Mouse (Mus musculus): ENCODE measurements around the gene Gm7247. TPM values are rescaled to one million over a fixed set of nuclear protein-coding genes. Genes with fewer than 3 reads are reported as not detected.
"Not testable (repeated sequence)": the region's sequence is repeated elsewhere in the genome, so short reads cannot be mapped to it uniquely, and the experiment has no call there.

Gene Gm7247
- polyA plus RNA-seq, 1 experiment from 2014 or later: not detected

GRCm38 (mm10) chr14:51497958-51498357 lies 136.4 kb downstream of the Gm7247 start:
- no peaks in the 10 kb centered on the region for H3K27me3 ChIP-seq

DNA sequence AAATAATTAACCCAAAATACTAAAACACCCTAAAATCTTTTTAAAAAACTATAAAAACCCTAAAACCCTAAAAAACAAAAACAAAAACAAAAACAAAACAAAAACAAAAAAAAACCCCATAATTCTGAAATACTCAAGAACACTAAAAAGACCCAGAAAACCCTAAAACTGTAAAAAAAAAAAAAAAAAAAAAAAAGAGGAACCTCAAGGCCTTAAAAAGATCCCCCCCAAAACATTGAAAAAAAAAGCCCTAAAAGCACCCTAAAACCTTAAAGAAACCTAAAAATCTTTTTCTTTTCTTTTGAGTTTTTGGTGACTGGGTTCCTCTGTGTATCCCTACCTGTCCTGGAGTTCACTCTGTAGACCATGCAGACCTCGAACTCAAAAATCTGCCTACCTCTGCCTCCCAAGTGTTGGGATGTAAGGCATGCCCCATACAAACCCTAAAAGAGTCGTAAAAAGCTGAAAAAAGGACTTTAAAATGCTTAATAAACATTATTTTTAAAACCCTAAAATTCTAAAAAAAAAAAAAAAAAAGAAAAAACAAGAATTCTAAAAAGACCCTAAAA lies 138.2 kb downstream of the Gm7247 start:
- H3K9me3 ChIP-seq: no peaks in the 10 kb centered on the region
- no peak overlapping the region for H3K9ac ChIP-seq
- H3K27me3 ChIP-seq: no peaks in the 10 kb centered on the region
- ATAC-seq (ENCODE audit: low FRiP score, low read depth): no peak
- H3K4me3 ChIP-seq: no peak overlapping the region
- H3K4me1 ChIP-seq (replicated peaks): no peaks in the 10 kb centered on the region
- WGBS: 94% methylated on average over 2 of the region's 2 CpGs
- H3K4me2 ChIP-seq: no peak overlapping the region
- no peaks in the 10 kb centered on the region for H3K36me3 ChIP-seq
- H3K27ac ChIP-seq (replicated peaks): no peak overlapping the region

More at GRCm38 (mm10) chr14:51497958-51498357, 136.4 kb downstream of the Gm7247 start:
- Histone ChIP-seq H3K9ac (no peak overlapping the region), H3K36me3 (no peaks in the 10 kb centered on the region), H3K4me3 (no peak overlapping the region), H3K9me3 (no peaks in the 10 kb centered on the region), H3K4me2 (no peak overlapping the region), H3K4me1 (replicated peaks) (no peaks in the 10 kb centered on the region), H3K27ac (replicated peaks) (no peak overlapping the region)
- ATAC-seq (ENCODE audit: low FRiP score, low read depth): no peak
- 94% methylated on average over 2 of the region's 2 CpGs for WGBS

DNA sequence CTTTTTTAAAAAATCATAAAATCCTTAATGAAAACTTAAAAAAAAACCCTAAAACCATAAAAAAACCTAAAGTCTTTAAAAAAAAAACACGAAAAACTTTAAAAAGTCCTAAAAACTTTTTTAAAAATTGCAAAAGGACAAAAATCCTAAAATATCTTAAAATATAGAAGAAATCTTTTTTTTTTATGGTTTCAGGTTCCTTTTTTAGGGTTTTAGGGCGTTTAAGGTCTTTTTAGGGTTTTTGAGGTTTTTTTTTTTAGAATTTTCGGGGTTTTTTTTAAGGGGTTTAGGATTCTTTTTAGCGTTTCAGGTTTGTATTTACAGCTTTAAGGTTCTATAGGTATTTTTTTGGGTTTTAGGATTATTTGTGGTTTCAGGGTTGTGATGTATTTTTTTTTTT lies 138.9 kb downstream of the Gm7247 start:
- Histone ChIP-seq H3K9me3 (no peaks in the 10 kb centered on the region), H3K27me3 (no peaks in the 10 kb centered on the region), H3K36me3 (no peaks in the 10 kb centered on the region), H3K27ac (replicated peaks) (no peak overlapping the region), H3K4me2 (no peak overlapping the region), H3K9ac (no peak overlapping the region), H3K4me3 (no peak overlapping the region), H3K4me1 (replicated peaks) (no peaks in the 10 kb centered on the region)
- 91% methylated on average over 4 of the region's 4 CpGs for WGBS
- no peak for ATAC-seq (ENCODE audit: low FRiP score, low read depth)

- H3K27me3 ChIP-seq: no peaks in the 10 kb centered on the region
- H3K4me3 ChIP-seq: no peak overlapping the region
- ATAC-seq (ENCODE audit: low FRiP score, low read depth): no peak
- H3K9ac ChIP-seq: no peak overlapping the region
- H3K36me3 ChIP-seq: no peaks in the 10 kb centered on the region
- H3K9me3 ChIP-seq: no peaks in the 10 kb centered on the region
- no peak overlapping the region for H3K4me2 ChIP-seq
- whole genome bisulfite sequencing: 96% methylated on average over 8 of the region's 8 CpGs
- no peaks in the 10 kb centered on the region for H3K4me1 ChIP-seq (replicated peaks)
- H3K27ac ChIP-seq (replicated peaks): no peak overlapping the region
These were observed 145.9 kb downstream of the Gm7247 start for GRCm38 (mm10) chr14:51507416-51507815.

DNA sequence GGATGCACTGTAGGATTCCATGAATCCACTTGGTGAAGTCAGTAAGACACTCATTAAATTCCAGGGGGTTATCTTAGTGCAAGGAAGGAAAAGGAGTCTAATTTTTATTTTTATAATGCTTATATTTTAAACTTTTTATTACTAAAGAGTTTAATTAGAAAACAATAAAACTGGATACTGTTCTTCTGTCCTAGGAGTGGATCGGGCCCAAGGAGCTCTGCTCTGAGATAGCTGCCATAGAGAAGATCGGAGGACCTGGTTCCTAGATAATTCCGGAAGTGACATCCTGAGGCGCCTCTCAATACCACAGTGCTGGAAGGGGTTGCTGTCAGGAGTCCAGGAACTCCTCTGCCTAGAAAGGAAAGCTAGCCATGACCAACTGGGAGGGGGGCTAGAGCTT lies 190.9 kb downstream of the Gm7247 start, which contains the start of gene Gm5622:
Gene Gm5622 (plus strand): TSS at position 301 of the 400 bp plus-strand sequence.
- H3K4me3 ChIP-seq: no peak within 1 kb of the TSS
- no peak within 1 kb of the TSS for H3K9ac ChIP-seq
- no peak within 1 kb of the TSS for H3K27ac ChIP-seq (replicated peaks)
- no peaks in the 10 kb centered on the region for H3K36me3 ChIP-seq
- no peaks in the 10 kb centered on the region for H3K9me3 ChIP-seq
- H3K4me1 ChIP-seq (replicated peaks): no peaks in the 10 kb centered on the region
- ATAC-seq (ENCODE audit: low FRiP score, low read depth): no peak
- H3K27me3 ChIP-seq: no peaks in the 10 kb centered on the region
- 96% methylated on average over 4 of the region's 4 CpGs for WGBS
- H3K4me2 ChIP-seq: no peak within 1 kb of the TSS

DNA sequence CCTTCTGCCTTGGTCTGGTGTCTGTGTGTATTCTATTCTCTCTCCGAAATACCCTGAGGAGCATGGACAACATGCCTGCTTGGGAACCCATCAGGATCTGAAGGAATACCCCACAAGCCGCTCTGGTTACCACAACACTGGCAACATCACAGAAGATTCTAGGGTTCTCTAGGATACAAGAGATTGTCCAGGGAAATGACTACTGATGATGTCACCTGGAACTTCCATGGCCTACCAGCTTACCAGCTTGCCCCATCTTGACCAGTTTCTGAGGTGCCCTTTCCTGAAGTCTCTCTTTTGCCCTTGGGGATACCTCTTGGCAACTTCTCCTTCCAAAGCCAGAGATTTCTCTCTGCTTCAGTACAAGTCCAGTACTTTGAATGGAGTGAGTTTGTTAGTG lies 212.4 kb downstream of the Gm7247 start, which contains the start of gene Gm17175:
Gene Gm17175 (minus strand): TSS at position 101 of the 400 bp plus-strand sequence.
- not testable (repeated sequence) for H3K9me3 ChIP-seq; H3K4me1 ChIP-seq (replicated peaks); H3K4me2 ChIP-seq; ATAC-seq (ENCODE audit: low FRiP score, low read depth); H3K9ac ChIP-seq; H3K27ac ChIP-seq (replicated peaks); H3K27me3 ChIP-seq; H3K36me3 ChIP-seq; H3K4me3 ChIP-seq
- 92% methylated on average over 2 of the region's 2 CpGs for WGBS

DNA sequence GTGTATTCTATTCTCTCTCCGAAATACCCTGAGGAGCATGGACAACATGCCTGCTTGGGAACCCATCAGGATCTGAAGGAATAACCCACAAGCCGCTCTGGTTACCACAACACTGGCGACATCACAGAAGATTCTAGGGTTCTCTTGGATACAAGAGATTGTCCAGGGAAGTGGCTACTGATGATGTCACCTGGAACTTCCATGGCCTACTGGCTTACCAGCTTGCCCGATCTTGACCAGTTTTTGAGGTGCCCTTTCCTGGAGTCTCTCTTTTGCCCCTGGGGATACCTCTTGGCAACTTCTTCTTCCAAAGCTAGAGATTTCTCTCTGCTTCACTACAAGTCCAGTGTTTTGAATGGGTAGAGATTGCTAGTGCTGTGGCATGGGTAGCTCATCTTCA lies 230.5 kb downstream of the Gm7247 start, which contains the start of gene Gm17174:
Gene Gm17174 (minus strand): TSS at position 101 of the 400 bp plus-strand sequence.
- not testable (repeated sequence) for H3K4me3 ChIP-seq; ATAC-seq (ENCODE audit: low FRiP score, low read depth); H3K27me3 ChIP-seq; H3K4me2 ChIP-seq; H3K36me3 ChIP-seq; H3K9ac ChIP-seq; H3K9me3 ChIP-seq; H3K27ac ChIP-seq (replicated peaks); H3K4me1 ChIP-seq (replicated peaks)
- 97% methylated on average over 4 of the region's 4 CpGs for WGBS

GRCm38 (mm10) chr14:51611210-51611609 lies 249.7 kb downstream of the Gm7247 start, which contains the start of gene Gm17078:
Gm17078 (minus strand) TSS chr14:51611310.
- no peak within 1 kb of the TSS for H3K4me2 ChIP-seq

More at GRCm38 (mm10) chr14:51611210-51611609, 249.7 kb downstream of the Gm7247 start, which contains the start of gene Gm17078:
- no peak within 1 kb of the TSS for H3K4me3 ChIP-seq
- no peaks in the 10 kb centered on the region for H3K4me1 ChIP-seq (replicated peaks)
- H3K27me3 ChIP-seq: no peaks in the 10 kb centered on the region
- H3K9me3 ChIP-seq: no peaks in the 10 kb centered on the region
- WGBS: 97% methylated on average over 1 of the region's 1 CpGs
- ATAC-seq (ENCODE audit: low FRiP score, low read depth): no peak
- no peak within 1 kb of the TSS for H3K9ac ChIP-seq
- H3K27ac ChIP-seq (replicated peaks): no peak within 1 kb of the TSS
- H3K36me3 ChIP-seq: no peaks in the 10 kb centered on the region

Other genes starting within 250 kb of the Gm7247 start
- not detected in 2 replicates for gene Eddm3b, start 247.3 kb upstream of the Gm7247 start, polyA plus RNA-seq (2015; fragmentation: Nextera tagmentation; extraction: Ambion mirVana)
- 0.84 and 1.4 TPM in 2 replicates for gene Rnase6, start 237.8 kb upstream of the Gm7247 start, polyA plus RNA-seq (2015; fragmentation: Nextera tagmentation; extraction: Ambion mirVana)
- 0.54 and 0.96 TPM in 2 replicates for gene Rnase1, start 215.0 kb upstream of the Gm7247 start, polyA plus RNA-seq (2015; fragmentation: Nextera tagmentation; extraction: Ambion mirVana)
- gene Rnase2b, start 199.5 kb upstream of the Gm7247 start, polyA plus RNA-seq (2015; fragmentation: Nextera tagmentation; extraction: Ambion mirVana): not detected in 2 replicates
- gene Ang2, start 162.6 kb upstream of the Gm7247 start, polyA plus RNA-seq (2015; fragmentation: Nextera tagmentation; extraction: Ambion mirVana): not detected in 2 replicates
- not detected in 2 replicates for gene Ear14, start 158.4 kb upstream of the Gm7247 start, polyA plus RNA-seq (2015; fragmentation: Nextera tagmentation; extraction: Ambion mirVana)
- gene Rnase2a, start 105.6 kb upstream of the Gm7247 start, polyA plus RNA-seq (2015; fragmentation: Nextera tagmentation; extraction: Ambion mirVana): not detected in 2 replicates
- not detected in 2 replicates for gene Vmn2r88, start 49.1 kb downstream of the Gm7247 start, polyA plus RNA-seq (2015; fragmentation: Nextera tagmentation; extraction: Ambion mirVana)
- gene Vmn2r89, start 90.1 kb downstream of the Gm7247 start, polyA plus RNA-seq (2015; fragmentation: Nextera tagmentation; extraction: Ambion mirVana): not detected in 2 replicates
- not detected in 2 replicates for gene Gm5622, start 191.0 kb downstream of the Gm7247 start, polyA plus RNA-seq (2015; fragmentation: Nextera tagmentation; extraction: Ambion mirVana)
- gene Gm17175, start 212.3 kb downstream of the Gm7247 start, polyA plus RNA-seq (2015; fragmentation: Nextera tagmentation; extraction: Ambion mirVana): not detected in 2 replicates
- not detected in 2 replicates for gene Gm17174, start 230.4 kb downstream of the Gm7247 start, polyA plus RNA-seq (2015; fragmentation: Nextera tagmentation; extraction: Ambion mirVana)
- gene Gm17078, start 249.6 kb downstream of the Gm7247 start, polyA plus RNA-seq (2015; fragmentation: Nextera tagmentation; extraction: Ambion mirVana): not detected in 2 replicates